Mouse (Mus musculus) Muller cell, postnatal 12 days (primary cell): ENCODE measurements around the gene Has3.
A peak's percentile ranks its signal among the peaks of the same experiment; 100 is the strongest.

ENCODE experiments used
- DNase-seq: peaks from one replicate; pipeline ENCODE4 v3.0.0-alpha.2; 2015; ENCODE audit errors: inconsistent ontology term

Has3 gene

GRCm38 (mm10) chr8:106932376-106933065 is 62.5 kb downstream of the Has3 start:
- peak; percentile 52 for DNase-seq

- no peak for DNase-seq
Measured at GRCm38 (mm10) chr8:106933506-106934143, 63.6 kb downstream of the Has3 start.
